Mouse (Mus musculus): Measurements from ENCODE around the gene Stard9. TPM values are rescaled to one million over a fixed set of nuclear protein-coding genes. Genes with fewer than 3 reads are reported as not detected.

Stard9 gene
- total RNA-seq (2017): 1.6 and 2.5 TPM in 2 replicates

DNA sequence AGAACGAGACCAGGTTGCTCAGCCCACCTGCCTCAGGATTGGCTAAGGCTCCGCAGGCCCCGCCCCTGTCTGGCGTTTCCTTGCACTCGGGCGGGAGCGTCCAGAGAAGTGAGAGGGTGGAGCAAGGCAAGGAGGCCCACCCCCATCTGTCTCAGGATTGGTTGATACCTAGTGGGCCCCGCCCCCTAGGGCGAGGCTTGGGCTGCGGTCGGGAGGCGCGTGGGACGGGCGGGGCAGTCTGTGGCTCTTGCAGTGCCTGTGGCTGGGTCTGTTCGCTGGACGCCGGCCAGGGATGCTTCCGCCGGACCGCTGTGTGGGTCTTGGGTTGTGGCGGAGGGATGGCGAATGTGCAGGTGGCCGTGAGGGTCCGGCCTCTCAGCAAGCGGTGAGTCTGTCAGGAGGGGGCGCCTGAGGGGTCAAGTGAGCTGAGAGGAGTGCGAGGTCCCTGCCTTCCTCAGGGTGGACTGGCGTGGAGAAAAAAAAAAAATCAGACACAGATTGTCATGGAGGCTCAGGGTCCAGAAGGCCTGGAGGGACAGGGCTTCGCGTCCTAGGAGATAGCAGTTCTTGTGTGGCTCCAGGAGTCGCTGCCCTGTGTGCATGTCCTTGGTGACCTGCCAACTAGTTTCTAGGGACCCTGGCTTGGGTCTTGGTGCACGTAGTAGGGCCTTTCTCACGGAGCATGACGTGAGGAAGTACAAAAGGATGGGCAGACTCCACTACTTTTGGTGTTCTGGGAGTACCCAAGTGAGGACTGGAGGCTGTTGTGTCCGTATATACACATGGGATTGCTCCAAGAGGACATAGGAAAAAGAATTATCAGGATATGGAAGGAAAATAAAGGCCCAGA is at the start of gene Stard9:
Gene Stard9, plus strand, starts transcription at position 236 of the 850 bp plus-strand sequence.
- peak; percentile 95 for ATAC-seq (replicated peaks; ENCODE audit: low read depth, poor library complexity, severe bottlenecking)

- ATAC-seq (replicated peaks; ENCODE audit: low read depth, poor library complexity, severe bottlenecking): no peak
These were observed 39.2 kb upstream of the Stard9 start for GRCm38 (mm10) chr2:120589759-120590158.

DNA sequence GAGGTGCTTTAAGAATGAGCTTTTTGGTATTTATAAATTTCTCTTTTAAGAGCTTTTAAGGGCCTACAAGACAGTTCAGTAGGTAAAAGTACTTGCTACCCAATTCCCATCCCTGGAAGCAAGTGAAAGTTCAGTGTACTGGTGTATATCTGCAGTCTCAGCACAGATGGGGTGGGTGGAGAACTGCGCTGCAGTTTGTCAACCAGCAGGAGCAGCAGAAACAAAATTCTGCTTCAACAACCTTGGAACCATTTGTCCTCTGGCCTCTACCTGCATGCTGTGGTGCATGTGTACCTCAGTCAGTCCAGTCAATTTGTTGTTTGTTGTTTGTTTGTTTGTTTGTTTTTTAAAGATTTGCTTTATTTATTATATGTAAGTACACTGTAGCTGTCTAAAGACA is 36.7 kb upstream of the Stard9 start:
- ATAC-seq (replicated peaks; ENCODE audit: low read depth, poor library complexity, severe bottlenecking): no peak

DNA sequence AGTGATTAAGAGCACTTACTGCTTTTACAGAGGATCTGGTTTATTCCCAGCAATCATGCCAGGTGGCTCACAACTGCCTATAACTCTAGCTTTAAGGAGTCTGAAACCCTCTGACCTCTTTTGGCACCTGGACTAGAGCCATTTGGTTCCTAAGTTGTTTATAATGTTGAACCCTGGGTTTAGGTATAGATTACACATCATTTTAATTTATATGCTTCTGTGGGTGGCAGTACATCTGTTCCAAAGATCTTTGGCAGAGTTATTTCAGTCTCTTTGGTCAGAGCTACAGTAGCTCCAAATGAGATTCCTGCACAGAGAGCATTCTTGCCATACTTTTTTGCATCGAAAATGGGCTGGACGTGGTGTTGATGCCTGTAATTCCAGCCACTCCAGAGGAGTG is 31.2 kb upstream of the Stard9 start:
- ATAC-seq (replicated peaks; ENCODE audit: low read depth, poor library complexity, severe bottlenecking): no peak

DNA sequence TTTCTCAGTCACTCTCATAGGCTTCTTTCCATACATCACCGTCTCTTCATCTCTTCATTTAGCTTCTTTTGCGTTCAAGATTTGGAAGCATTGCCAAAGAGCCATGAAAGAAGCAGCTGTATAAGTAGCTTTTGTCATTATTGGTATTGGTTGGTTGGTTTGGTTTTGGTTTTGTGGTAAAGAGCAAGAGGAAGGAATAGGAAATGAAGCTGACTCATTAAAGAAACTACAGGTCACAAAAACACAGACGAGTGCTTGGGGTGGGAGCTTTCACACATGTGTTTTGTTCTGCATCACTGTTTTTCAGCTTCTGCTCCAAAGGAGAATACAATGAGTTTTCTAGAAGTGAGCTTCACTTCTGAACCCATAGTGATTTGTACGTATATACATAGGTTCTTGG is 29.4 kb upstream of the Stard9 start:
- ATAC-seq (replicated peaks; ENCODE audit: low read depth, poor library complexity, severe bottlenecking): 0 out of 2 replicates have a peak, but pooled peaks have one; percentile 15

DNA sequence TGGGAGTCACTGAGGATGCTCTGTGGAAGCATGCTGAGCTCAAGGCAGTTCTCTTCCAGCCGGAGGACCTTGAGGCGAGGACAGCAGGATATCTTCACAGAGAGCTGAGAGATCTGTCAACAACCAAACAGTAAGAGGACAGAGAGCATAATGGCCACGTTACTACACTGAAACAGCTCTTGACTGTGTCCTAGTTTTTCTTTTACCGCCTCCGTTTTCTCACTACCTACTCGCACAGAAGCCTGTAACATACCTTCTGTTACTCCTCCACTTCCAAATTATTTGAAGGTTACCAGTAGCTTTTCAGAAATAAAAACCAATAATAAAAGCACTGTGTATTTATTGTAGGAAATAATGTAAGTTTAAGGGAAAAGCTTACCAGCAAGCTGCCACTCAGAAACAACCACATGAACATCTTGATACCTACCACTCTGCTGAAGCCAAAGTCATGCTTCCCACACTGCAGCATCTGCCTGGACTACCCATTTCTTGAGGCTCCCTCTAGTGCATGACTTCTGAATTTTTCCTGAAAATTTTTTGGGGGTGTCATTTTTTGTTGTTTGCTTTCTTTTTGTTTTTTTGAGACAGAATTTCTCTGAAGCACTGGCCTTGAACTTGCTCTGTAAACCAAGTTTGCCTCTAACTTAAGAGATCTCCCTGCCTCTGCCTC is 22.8 kb upstream of the Stard9 start:
- 0 out of 2 replicates have a peak, but pooled peaks have one; percentile 37 for ATAC-seq (replicated peaks; ENCODE audit: low read depth, poor library complexity, severe bottlenecking)

DNA sequence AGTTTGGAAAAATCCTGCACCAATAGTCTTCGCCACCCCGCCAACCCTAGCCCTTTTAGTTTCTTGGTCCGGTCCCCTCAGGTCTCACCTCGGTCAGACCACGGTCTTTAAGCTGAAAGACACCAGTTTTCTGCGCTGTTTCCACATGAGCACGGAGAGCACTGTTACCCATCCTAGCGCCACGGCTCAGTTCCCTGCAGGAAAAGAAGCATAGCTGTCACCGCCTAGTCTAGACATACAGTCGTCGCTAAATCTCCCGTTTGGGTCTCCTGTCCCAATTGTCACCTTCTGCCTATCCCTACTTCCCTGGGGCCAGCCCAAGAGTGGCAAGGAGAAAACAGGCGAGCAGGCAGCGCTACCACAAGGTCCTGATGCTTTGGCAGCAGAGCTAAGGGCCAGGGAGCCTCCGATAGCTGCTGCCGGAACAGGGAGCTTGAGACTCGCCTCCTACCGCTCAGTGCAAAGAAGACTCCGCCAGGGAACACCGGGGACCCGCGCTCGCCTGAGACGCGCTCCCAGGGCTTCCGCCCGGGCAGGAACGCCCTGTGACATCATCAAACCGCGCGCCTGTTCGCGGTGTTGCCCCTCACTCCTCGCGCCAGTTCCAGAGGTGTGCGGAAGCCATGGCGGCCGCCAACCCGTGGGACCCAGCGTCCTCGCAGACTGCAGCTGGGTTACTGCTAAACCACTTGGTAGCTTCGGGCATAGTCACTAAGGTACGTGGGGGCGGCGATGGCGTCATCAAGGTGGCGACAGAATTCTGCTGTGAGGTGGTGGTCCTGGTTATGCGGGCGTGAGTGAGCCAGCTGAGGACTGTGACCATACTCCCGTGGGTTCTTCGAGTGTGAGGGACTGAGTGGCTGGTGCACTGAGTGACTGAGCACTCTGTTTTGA is 19.8 kb upstream of the Stard9 start, which contains the start of the genes Haus2 and Lrrc57:
Gene Haus2, plus strand, starts transcription at position 554 of the 894 bp plus-strand sequence.
Gene Lrrc57, minus strand, starts transcription at position 691 of the 894 bp plus-strand sequence.
- peak; percentile 96 for ATAC-seq (replicated peaks; ENCODE audit: low read depth, poor library complexity, severe bottlenecking)

DNA sequence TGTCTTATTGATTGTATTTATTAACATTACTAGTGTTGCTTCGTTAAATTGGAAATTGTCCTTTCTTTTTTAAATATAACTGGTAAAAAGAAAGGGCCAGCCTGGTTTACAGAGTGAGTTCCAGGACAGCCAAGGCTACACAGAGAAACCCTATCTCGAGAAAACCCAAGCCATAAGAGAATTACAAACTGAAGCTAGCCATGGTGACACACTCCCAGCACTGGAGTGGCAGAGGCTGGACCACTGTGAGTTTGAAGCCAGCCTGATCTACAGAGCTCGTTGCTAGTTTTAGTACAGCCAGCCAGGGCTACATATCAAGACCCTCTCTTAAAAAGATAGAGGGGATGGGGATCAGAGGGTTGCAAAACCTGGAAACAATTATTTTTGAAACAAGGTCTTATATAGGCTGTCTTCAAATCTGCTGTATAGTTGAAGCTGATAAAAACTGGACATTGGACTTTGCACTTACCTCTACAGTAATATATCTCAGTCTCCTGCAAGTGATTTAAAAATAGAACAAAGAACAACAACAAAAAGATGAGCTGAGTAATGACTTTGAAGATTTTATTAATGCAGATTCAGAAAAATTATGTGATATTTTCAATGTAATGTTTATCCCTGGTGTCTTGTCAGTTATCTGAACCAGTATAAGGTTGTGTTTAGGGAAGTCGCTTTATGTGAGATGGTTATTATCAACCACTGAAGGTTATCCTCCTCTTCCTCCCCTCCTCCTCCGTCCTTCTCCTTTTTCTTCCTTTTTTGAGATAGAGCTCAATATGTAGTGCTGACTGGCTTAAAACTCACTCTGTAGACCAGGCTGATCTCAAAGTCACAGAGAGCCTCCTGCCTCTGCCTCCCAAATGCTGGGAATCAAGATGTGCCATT is 12.4 kb upstream of the Stard9 start:
- ATAC-seq (replicated peaks; ENCODE audit: low read depth, poor library complexity, severe bottlenecking): no peak

DNA sequence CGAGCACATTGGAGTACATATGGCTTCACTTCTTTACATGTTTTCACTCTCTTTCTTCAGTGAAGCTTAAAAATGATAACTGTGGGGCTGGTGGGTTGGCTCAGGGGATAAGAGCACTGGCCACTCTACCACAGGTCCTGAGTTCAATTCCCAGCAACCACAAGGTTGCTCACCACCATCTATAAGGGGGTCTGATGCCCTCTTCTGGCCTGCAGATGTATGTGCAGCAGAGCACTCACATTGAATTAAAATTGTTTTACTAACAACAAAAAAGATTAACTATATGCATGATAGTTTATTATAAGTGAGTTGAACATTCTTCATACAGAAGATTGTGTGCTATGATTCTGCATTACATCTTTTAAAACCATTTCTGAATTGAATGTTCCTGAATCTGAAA is 9.4 kb upstream of the Stard9 start:
- no peak for ATAC-seq (replicated peaks; ENCODE audit: low read depth, poor library complexity, severe bottlenecking)

GRCm38 (mm10) chr2:120622920-120623319 is 6.0 kb upstream of the Stard9 start:
- ATAC-seq (replicated peaks; ENCODE audit: low read depth, poor library complexity, severe bottlenecking): no peak

DNA sequence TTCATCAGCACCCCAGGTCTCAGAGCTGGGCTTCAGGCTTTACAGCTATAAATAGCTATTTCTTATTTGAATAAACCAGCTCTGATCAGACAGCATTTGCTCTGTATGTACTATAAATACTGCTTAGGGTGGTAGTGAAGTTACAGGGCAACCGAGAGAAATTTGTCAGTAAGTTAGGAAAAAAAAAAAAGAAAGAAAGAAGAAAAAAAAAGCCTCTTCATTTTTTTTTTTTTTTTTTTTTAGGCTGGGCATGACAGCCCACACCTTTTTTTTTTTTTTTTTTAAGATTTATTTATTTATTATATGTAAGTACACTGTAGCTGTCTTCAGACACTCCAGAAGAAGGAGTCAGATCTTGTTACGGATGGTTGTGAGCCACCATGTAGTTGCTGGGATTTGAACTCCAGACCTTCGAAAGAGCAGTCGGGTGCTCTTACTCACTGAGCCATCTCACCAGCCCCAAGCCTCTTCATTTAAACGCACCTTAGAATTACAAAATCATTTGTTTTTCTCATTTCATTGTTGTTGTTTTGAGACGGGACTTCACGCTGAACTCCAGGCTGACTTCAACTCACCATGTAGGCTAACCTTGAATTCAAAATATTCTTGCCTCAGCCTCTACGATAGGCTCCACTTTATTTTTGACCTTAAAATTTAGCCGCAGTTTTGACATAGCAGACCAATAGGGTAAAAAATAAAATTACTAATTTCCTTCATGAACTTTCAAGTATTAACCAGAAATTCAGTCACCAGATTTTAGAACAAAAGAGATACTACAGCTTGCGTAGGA is 650 bp upstream of the Stard9 start:
- no peak for ATAC-seq (replicated peaks; ENCODE audit: low read depth, poor library complexity, severe bottlenecking)

DNA sequence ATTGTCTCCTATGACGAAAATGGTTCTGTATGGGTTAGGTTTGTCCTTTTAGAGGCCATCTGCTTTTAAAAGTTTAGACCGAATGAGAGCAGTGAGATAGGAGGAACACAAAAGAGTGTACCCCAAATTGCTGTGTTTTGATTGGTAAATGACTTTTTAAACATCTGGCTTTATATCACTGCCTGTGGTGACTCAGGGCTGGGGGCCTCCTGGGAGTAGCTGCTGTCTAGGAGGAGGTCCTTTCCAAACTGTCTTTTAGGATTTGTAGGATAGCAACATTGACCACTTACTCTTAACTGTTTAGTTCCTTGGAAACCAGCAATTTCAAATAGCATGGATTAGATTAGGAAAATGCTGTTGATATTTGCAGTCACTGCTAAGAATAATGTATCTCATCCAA is 1.3 kb downstream of the Stard9 start:
- no peak for ATAC-seq (replicated peaks; ENCODE audit: low read depth, poor library complexity, severe bottlenecking)

DNA sequence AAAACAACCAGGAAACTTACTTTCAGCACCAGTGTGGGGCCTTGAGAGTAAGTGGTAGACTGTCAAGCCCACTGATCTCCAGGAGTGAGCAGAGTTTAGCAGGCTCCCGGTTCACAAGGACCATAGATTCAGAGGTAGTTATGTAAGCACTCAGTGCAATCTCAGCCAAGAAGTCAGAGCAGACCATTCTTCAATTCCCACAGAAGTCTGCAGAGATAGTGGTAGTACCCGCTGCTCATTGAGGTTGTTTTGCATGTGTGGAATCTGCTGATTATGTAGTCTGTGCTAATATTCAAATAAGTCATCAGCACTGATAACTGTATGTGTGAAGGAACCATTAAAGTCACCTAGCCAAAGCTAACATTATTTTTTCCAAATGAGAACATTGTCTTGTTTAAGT is 1.7 kb downstream of the Stard9 start:
- no peak for ATAC-seq (replicated peaks; ENCODE audit: low read depth, poor library complexity, severe bottlenecking)

- ATAC-seq (replicated peaks; ENCODE audit: low read depth, poor library complexity, severe bottlenecking): 0 out of 2 replicates have a peak, but pooled peaks have one; percentile 7
These were observed 2.6 kb downstream of the Stard9 start for GRCm38 (mm10) chr2:120631521-120631920.

DNA sequence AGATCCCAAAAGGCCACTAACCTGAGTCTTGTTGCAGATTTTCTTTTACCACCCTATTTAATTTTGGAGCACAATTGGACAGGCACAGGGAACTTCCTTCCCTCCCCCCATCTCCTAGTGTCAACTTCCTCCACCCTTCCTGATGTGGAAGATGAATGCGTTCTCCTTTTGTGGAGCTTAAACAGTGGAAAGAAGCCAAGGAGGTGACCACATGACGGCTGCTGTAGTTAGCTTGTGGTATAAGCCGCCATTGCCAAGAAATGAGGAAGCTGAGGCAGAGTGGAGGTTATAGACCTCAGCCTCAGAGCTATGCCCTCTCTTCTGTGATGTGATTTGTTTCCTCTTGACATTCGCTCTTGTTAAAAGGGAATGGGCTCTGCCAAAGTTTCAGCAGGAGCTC is 3.0 kb downstream of the Stard9 start:
- peak; percentile 71 for ATAC-seq (replicated peaks; ENCODE audit: low read depth, poor library complexity, severe bottlenecking)

- no peak for ATAC-seq (replicated peaks; ENCODE audit: low read depth, poor library complexity, severe bottlenecking)
These were observed 11.9 kb downstream of the Stard9 start for GRCm38 (mm10) chr2:120640835-120641234.

GRCm38 (mm10) chr2:120643836-120644235 is 14.9 kb downstream of the Stard9 start:
- ATAC-seq (replicated peaks; ENCODE audit: low read depth, poor library complexity, severe bottlenecking): no peak

GRCm38 (mm10) chr2:120646777-120647176 is 17.9 kb downstream of the Stard9 start:
- no peak for ATAC-seq (replicated peaks; ENCODE audit: low read depth, poor library complexity, severe bottlenecking)
